Mouse (Mus musculus): ENCODE results near the gene Jade2. TPM values are rescaled to one million over a fixed set of nuclear protein-coding genes. Genes with fewer than 3 reads are reported as not detected.
"Not testable (repeated sequence)": the region's sequence is repeated elsewhere in the genome, so short reads cannot be mapped to it uniquely, and the experiment has no call there.

Gene Jade2
- polyA plus RNA-seq, 1 experiment from 2014 or later: 0.44 TPM

GRCm38 (mm10) chr11:51807108-51807879 is 50.2 kb downstream of the Jade2 start:
- Histone ChIP-seq H3K9me3 (ENCODE audit: control insufficient read depth, low read length) (no peaks in the 10 kb centered on the region), H3K27me3 (ENCODE audit: control insufficient read depth, insufficient read depth, low read length) (no peaks in the 10 kb centered on the region), H3K36me3 (ENCODE audit: control insufficient read depth, insufficient read depth, low read length) (no peaks in the 10 kb centered on the region), H3K27ac (replicated peaks; ENCODE audit: low read depth, low read length) (no peak overlapping the region), H3K9ac (ENCODE audit: low read length) (no peak overlapping the region), H3K4me3 (ENCODE audit: low read depth, low read length) (no peak overlapping the region), H3K4me1 (ENCODE audit: control insufficient read depth, insufficient read depth, low read length) (peaks cover 7% of the 10 kb centered on the region), H3K4me2 (ENCODE audit: low read depth, severe bottlenecking) (no peak overlapping the region)
- 41% methylated on average over 13 of the region's 13 CpGs for WGBS
- ATAC-seq (ENCODE audit: insufficient number of reproducible peaks, low FRiP score, low TSS enrichment, low read depth) (no peak), DNase-seq (ENCODE audit: low spot score) (no peak)

- H3K36me3 ChIP-seq (ENCODE audit: control insufficient read depth, insufficient read depth, low read length): no peaks in the 10 kb centered on the region
- no peaks in the 10 kb centered on the region for H3K27me3 ChIP-seq (ENCODE audit: control insufficient read depth, insufficient read depth, low read length)
- H3K4me1 ChIP-seq (ENCODE audit: control insufficient read depth, insufficient read depth, low read length): peaks cover 7% of the 10 kb centered on the region
- WGBS: 20% methylated on average over 17 of the region's 17 CpGs
- H3K9me3 ChIP-seq (ENCODE audit: control insufficient read depth, low read length): no peaks in the 10 kb centered on the region
- peak overlapping the region; percentile 41 for H3K4me3 ChIP-seq (ENCODE audit: low read depth, low read length)
- DNase-seq (ENCODE audit: low spot score): peak; percentile 79
- peak overlapping the region; percentile 67 for H3K4me2 ChIP-seq (ENCODE audit: low read depth, severe bottlenecking)
- peak overlapping the region; percentile 34 for H3K9ac ChIP-seq (ENCODE audit: low read length)
- 0 out of 2 replicates have a peak overlapping the region, but pooled peaks have one; percentile 21 for H3K27ac ChIP-seq (replicated peaks; ENCODE audit: low read depth, low read length)
- ATAC-seq (ENCODE audit: insufficient number of reproducible peaks, low FRiP score, low TSS enrichment, low read depth): peak; percentile 70
Observed at GRCm38 (mm10) chr11:51805221-51805981, 52.1 kb downstream of the Jade2 start.

- no peak for DNase-seq (ENCODE audit: low spot score)
- H3K27ac ChIP-seq (replicated peaks; ENCODE audit: low read depth, low read length): no peak overlapping the region
- H3K4me3 ChIP-seq (ENCODE audit: low read depth, low read length): no peak overlapping the region
- no peak for ATAC-seq (ENCODE audit: insufficient number of reproducible peaks, low FRiP score, low TSS enrichment, low read depth)
- peaks cover 2% of the 10 kb centered on the region; the same call in 1 of the 2 replicates for H3K36me3 ChIP-seq (ENCODE audit: control insufficient read depth, insufficient read depth, low read length)
- 36% methylated on average over 7 of the region's 8 CpGs for WGBS
- peaks cover 3% of the 10 kb centered on the region; the same call in 1 of the 2 replicates for H3K4me1 ChIP-seq (ENCODE audit: control insufficient read depth, insufficient read depth, low read length)
- no peaks in the 10 kb centered on the region for H3K27me3 ChIP-seq (ENCODE audit: control insufficient read depth, insufficient read depth, low read length)
- no peaks in the 10 kb centered on the region for H3K9me3 ChIP-seq (ENCODE audit: control insufficient read depth, low read length)
- H3K4me2 ChIP-seq (ENCODE audit: low read depth, severe bottlenecking): no peak overlapping the region
- no peak overlapping the region for H3K9ac ChIP-seq (ENCODE audit: low read length)
Observed at GRCm38 (mm10) chr11:51800634-51801325, 56.7 kb downstream of the Jade2 start.

GRCm38 (mm10) chr11:51796272-51796671 is 61.2 kb downstream of the Jade2 start:
- Histone ChIP-seq H3K4me3 (ENCODE audit: low read depth, low read length) (no peak overlapping the region), H3K4me1 (ENCODE audit: control insufficient read depth, insufficient read depth, low read length) (no peaks in the 10 kb centered on the region), H3K9ac (ENCODE audit: low read length) (no peak overlapping the region), H3K9me3 (ENCODE audit: control insufficient read depth, low read length) (no peaks in the 10 kb centered on the region), H3K27me3 (ENCODE audit: control insufficient read depth, insufficient read depth, low read length) (no peaks in the 10 kb centered on the region), H3K4me2 (ENCODE audit: low read depth, severe bottlenecking) (no peak overlapping the region), H3K27ac (replicated peaks; ENCODE audit: low read depth, low read length) (no peak overlapping the region), H3K36me3 (ENCODE audit: control insufficient read depth, insufficient read depth, low read length) (peaks cover 2% of the 10 kb centered on the region; the same call in 1 of the 2 replicates)
- no peak for DNase-seq (ENCODE audit: low spot score)
- ATAC-seq (ENCODE audit: insufficient number of reproducible peaks, low FRiP score, low TSS enrichment, low read depth): no peak
- WGBS: 87% methylated on average over 4 of the region's 4 CpGs

- WGBS: 92% methylated on average over 7 of the region's 7 CpGs
- Histone ChIP-seq H3K9ac (ENCODE audit: low read length) (no peak overlapping the region), H3K27me3 (ENCODE audit: control insufficient read depth, insufficient read depth, low read length) (no peaks in the 10 kb centered on the region), H3K4me3 (ENCODE audit: low read depth, low read length) (no peak overlapping the region), H3K9me3 (ENCODE audit: control insufficient read depth, low read length) (no peaks in the 10 kb centered on the region), H3K4me1 (ENCODE audit: control insufficient read depth, insufficient read depth, low read length) (no peaks in the 10 kb centered on the region), H3K27ac (replicated peaks; ENCODE audit: low read depth, low read length) (no peak overlapping the region), H3K36me3 (ENCODE audit: control insufficient read depth, insufficient read depth, low read length) (peaks cover 8% of the 10 kb centered on the region; the same call in 1 of the 2 replicates), H3K4me2 (ENCODE audit: low read depth, severe bottlenecking) (no peak overlapping the region)
- DNase-seq (ENCODE audit: low spot score): no peak
- ATAC-seq (ENCODE audit: insufficient number of reproducible peaks, low FRiP score, low TSS enrichment, low read depth): no peak
Observed at GRCm38 (mm10) chr11:51790662-51791061, 66.8 kb downstream of the Jade2 start.

- 87% methylated on average over 4 of the region's 4 CpGs for WGBS
- H3K36me3 ChIP-seq (ENCODE audit: control insufficient read depth, insufficient read depth, low read length): peaks cover 11% of the 10 kb centered on the region; the same call in 1 of the 2 replicates
- not testable (repeated sequence) for DNase-seq (ENCODE audit: low spot score)
Observed at GRCm38 (mm10) chr11:51789735-51790134, 67.7 kb downstream of the Jade2 start.

GRCm38 (mm10) chr11:51785926-51786325 is 71.5 kb downstream of the Jade2 start:
- Histone ChIP-seq H3K27ac (replicated peaks; ENCODE audit: low read depth, low read length) (no peak overlapping the region), H3K9ac (ENCODE audit: low read length) (no peak overlapping the region), H3K4me3 (ENCODE audit: low read depth, low read length) (no peak overlapping the region), H3K4me2 (ENCODE audit: low read depth, severe bottlenecking) (no peak overlapping the region), H3K27me3 (ENCODE audit: control insufficient read depth, insufficient read depth, low read length) (no peaks in the 10 kb centered on the region), H3K36me3 (ENCODE audit: control insufficient read depth, insufficient read depth, low read length) (peaks cover 11% of the 10 kb centered on the region; the same call in 1 of the 2 replicates), H3K4me1 (ENCODE audit: control insufficient read depth, insufficient read depth, low read length) (no peaks in the 10 kb centered on the region), H3K9me3 (ENCODE audit: control insufficient read depth, low read length) (no peaks in the 10 kb centered on the region)
- no peak for ATAC-seq (ENCODE audit: insufficient number of reproducible peaks, low FRiP score, low TSS enrichment, low read depth)
- peak; percentile 67 for DNase-seq (ENCODE audit: low spot score)
- 91% methylated on average over 6 of the region's 6 CpGs for WGBS

More at GRCm38 (mm10) chr11:51789735-51790134, 67.7 kb downstream of the Jade2 start:
- not testable (repeated sequence) for H3K4me1 ChIP-seq (ENCODE audit: control insufficient read depth, insufficient read depth, low read length); H3K9me3 ChIP-seq (ENCODE audit: control insufficient read depth, low read length); H3K27ac ChIP-seq (replicated peaks; ENCODE audit: low read depth, low read length); H3K4me3 ChIP-seq (ENCODE audit: low read depth, low read length); H3K27me3 ChIP-seq (ENCODE audit: control insufficient read depth, insufficient read depth, low read length); H3K9ac ChIP-seq (ENCODE audit: low read length); ATAC-seq (ENCODE audit: insufficient number of reproducible peaks, low FRiP score, low TSS enrichment, low read depth); H3K4me2 ChIP-seq (ENCODE audit: low read depth, severe bottlenecking)

GRCm38 (mm10) chr11:51782721-51783120 is 74.7 kb downstream of the Jade2 start:
- H3K27me3 ChIP-seq (ENCODE audit: control insufficient read depth, insufficient read depth, low read length): no peaks in the 10 kb centered on the region
- H3K27ac ChIP-seq (replicated peaks; ENCODE audit: low read depth, low read length): no peak overlapping the region
- H3K36me3 ChIP-seq (ENCODE audit: control insufficient read depth, insufficient read depth, low read length): peaks cover 10% of the 10 kb centered on the region; the same call in 1 of the 2 replicates
- DNase-seq (ENCODE audit: low spot score) (no peak), ATAC-seq (ENCODE audit: insufficient number of reproducible peaks, low FRiP score, low TSS enrichment, low read depth) (no peak)
- H3K4me1 ChIP-seq (ENCODE audit: control insufficient read depth, insufficient read depth, low read length): no peaks in the 10 kb centered on the region
- no peak overlapping the region for H3K4me3 ChIP-seq (ENCODE audit: low read depth, low read length)
- H3K9ac ChIP-seq (ENCODE audit: low read length): no peak overlapping the region
- no peak overlapping the region for H3K4me2 ChIP-seq (ENCODE audit: low read depth, severe bottlenecking)
- no peaks in the 10 kb centered on the region for H3K9me3 ChIP-seq (ENCODE audit: control insufficient read depth, low read length)
- 90% methylated on average over 6 of the region's 6 CpGs for WGBS
